Mouse (Mus musculus) midbrain, embryonic 13.5 days (tissue): Measurements from ENCODE around the gene Rora. TPM values are rescaled to one million over a fixed set of nuclear protein-coding genes. Genes with fewer than 3 reads are reported as not detected.

Experiments used
- ATAC-seq: fragments of 200-750 bp; cut with Nextera tagmentation; 2 replicates; pipeline ENCODE4 v1.8.0; 2017; ENCODE audit warnings: mild to moderate bottlenecking, moderate TSS enrichment, moderate library complexity
- H3K27ac ChIP-seq: fragments of 300-500 bp; sonication (generic); 2 replicates; pipeline ENCODE4 v1.5.1; 2015; ENCODE audit warnings: inconsistent platforms, mild to moderate bottlenecking, moderate library complexity
- H3K27me3 ChIP-seq: fragments of 300-500 bp; sonication (generic); 2 replicates; pipeline ENCODE4 v1.6.1; 2015; ENCODE audit warnings: mild to moderate bottlenecking, inconsistent platforms
- H3K36me3 ChIP-seq: fragments of 300-500 bp; sonication (generic); 2 replicates; pipeline ENCODE4 v1.6.1; 2015; ENCODE audit warnings: mild to moderate bottlenecking, inconsistent platforms
- H3K4me1 ChIP-seq: fragments of 300-500 bp; sonication (generic); replicated peaks from 2 replicates; pipeline ENCODE4 v1.6.1; 2015; ENCODE audit warnings: inconsistent platforms
- H3K4me2 ChIP-seq: fragments of 300-500 bp; sonication (generic); replicated peaks from 2 replicates; pipeline ENCODE4 v1.6.1; 2015; ENCODE audit warnings: moderate library complexity, mild to moderate bottlenecking, inconsistent platforms
- H3K4me3 ChIP-seq: fragments of 300-500 bp; sonication (generic); replicated peaks from 2 replicates; pipeline ENCODE4 v1.5.1; 2015; ENCODE audit warnings: mild to moderate bottlenecking, inconsistent platforms
- H3K9ac ChIP-seq: fragments of 300-500 bp; sonication (generic); replicated peaks from 2 replicates; pipeline ENCODE4 v1.6.1; 2015; ENCODE audit warnings: mild to moderate bottlenecking, inconsistent platforms
- H3K9me3 ChIP-seq: fragments of 300-500 bp; sonication (generic); 2 replicates; pipeline ENCODE4 v1.6.1; 2016; ENCODE audit warnings: mild to moderate bottlenecking, inconsistent platforms
- WGBS: fragments of 180-500 bp; shearing (Covaris S2); methylation state at CpG from one replicate; pipeline ENCODE4 v1.1.7; 2015; 5-methylcytosine and 5-hydroxymethylcytosine counted together
- polyA plus RNA-seq: library from polyadenylated mRNA; unstranded; fragments of >200 nt; fragmentation: Nextera tagmentation; extraction: Ambion mirVana; gene quantifications from 2 replicates; pipeline ENCODE4 v1.2.1, GENCODE M21; 2015

Gene Rora
- polyA plus RNA-seq, 1 experiment from 2014 or later = 21.0 TPM

- Histone ChIP-seq H3K4me3 (no peak overlapping the region), H3K36me3 (no peaks in the 10 kb centered on the region), H3K4me2 (no peak overlapping the region), H3K4me1 (peaks cover 9% of the 10 kb centered on the region), H3K27me3 (no peaks in the 10 kb centered on the region), H3K27ac (no peak overlapping the region), H3K9ac (no peak overlapping the region), H3K9me3 (no peaks in the 10 kb centered on the region)
- 70% methylated on average over 8 of the region's 8 CpGs for WGBS
- no peak for ATAC-seq
Observed at GRCm38 (mm10) chr9:69368071-69368470, 714.5 kb downstream of the Rora start.

- no peak overlapping the region for H3K4me3 ChIP-seq
- ATAC-seq = no peak
- H3K27me3 ChIP-seq = no peaks in the 10 kb centered on the region
- no peak overlapping the region for H3K9ac ChIP-seq
- no peaks in the 10 kb centered on the region for H3K9me3 ChIP-seq
- H3K27ac ChIP-seq = no peak overlapping the region
- H3K4me2 ChIP-seq = no peak overlapping the region
- H3K4me1 ChIP-seq = peaks cover 10% of the 10 kb centered on the region
- WGBS = 81% methylated on average over 11 of the region's 11 CpGs
- peaks cover 5% of the 10 kb centered on the region; the same call in 1 of the 2 replicates for H3K36me3 ChIP-seq
Observed at GRCm38 (mm10) chr9:69371046-69371724, 717.6 kb downstream of the Rora start.

DNA sequence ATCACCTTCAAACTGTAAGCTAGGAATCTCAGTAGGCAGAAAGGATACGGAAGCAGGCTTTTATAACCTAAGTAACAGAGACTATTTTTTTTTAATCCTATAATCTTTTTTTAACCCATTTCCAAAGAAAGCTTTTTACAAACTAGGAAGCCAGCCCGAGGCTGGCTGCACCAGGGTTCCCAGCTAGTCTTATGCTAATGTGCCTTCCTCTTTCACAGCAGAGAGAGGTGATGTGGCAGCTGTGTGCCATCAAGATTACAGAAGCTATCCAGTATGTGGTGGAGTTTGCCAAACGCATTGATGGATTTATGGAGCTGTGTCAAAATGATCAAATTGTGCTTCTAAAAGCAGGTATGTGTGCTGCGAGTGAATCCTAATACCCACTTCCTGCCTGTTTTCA is 719.3 kb downstream of the Rora start:
- H3K4me1 ChIP-seq = peaks cover 10% of the 10 kb centered on the region
- H3K4me2 ChIP-seq = no peak overlapping the region
- ATAC-seq = no peak
- H3K4me3 ChIP-seq = no peak overlapping the region
- peaks cover 11% of the 10 kb centered on the region for H3K36me3 ChIP-seq
- no peaks in the 10 kb centered on the region for H3K9me3 ChIP-seq
- no peak overlapping the region for H3K9ac ChIP-seq
- 22% methylated on average over 4 of the region's 4 CpGs for WGBS
- H3K27me3 ChIP-seq = no peaks in the 10 kb centered on the region
- H3K27ac ChIP-seq = no peak overlapping the region

DNA sequence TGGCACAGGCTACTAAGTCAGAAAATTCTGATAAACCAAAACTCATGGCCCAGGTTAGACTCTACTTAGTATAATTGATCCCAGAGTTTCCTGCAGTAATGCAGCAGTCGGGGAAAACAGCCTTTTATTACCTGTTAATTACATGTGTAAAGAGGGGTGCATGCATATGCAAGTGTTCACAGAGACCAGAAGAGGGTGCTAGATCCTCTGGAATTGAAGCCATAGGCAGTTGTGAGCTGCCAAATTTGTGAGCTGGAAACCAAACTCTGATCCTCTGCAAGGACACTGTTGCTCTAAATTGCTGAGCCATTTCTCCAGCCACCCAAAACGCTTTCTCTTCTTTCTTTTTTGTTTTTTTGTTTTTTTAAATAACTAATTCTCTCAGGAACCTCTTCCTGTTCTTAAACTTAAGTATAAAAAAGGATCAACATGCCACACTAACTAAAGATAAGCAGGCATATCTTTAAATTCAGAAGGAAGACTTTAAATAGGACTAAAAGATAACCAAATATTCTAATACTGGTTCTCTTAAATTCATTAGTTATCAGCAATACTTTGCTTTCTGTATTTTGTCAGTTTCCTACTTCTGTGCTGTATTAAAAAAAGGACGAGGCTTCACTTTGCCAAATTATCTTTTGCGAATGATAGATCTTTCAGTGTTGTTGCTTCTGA is 723.5 kb downstream of the Rora start:
- H3K9ac ChIP-seq = no peak overlapping the region

GRCm38 (mm10) chr9:69377654-69378045 is 724.1 kb downstream of the Rora start:
- WGBS = 91% methylated on average over 3 of the region's 3 CpGs
- H3K36me3 ChIP-seq = peaks cover 11% of the 10 kb centered on the region
- H3K4me1 ChIP-seq = peaks cover 6% of the 10 kb centered on the region
- ATAC-seq = no peak
- H3K4me2 ChIP-seq = no peak overlapping the region
- no peaks in the 10 kb centered on the region for H3K9me3 ChIP-seq
- no peak overlapping the region for H3K9ac ChIP-seq
- no peaks in the 10 kb centered on the region for H3K27me3 ChIP-seq
- H3K27ac ChIP-seq = no peak overlapping the region
- H3K4me3 ChIP-seq = no peak overlapping the region

More for the DNA sequence above, 723.5 kb downstream of the Rora start:
- H3K4me2 ChIP-seq = no peak overlapping the region
- peaks cover 11% of the 10 kb centered on the region for H3K36me3 ChIP-seq
- H3K4me3 ChIP-seq = no peak overlapping the region
- WGBS = 91% methylated on average over 4 of the region's 4 CpGs
- no peaks in the 10 kb centered on the region for H3K9me3 ChIP-seq
- no peak overlapping the region for H3K27ac ChIP-seq
- no peaks in the 10 kb centered on the region for H3K27me3 ChIP-seq
- no peak for ATAC-seq
- peaks cover 10% of the 10 kb centered on the region for H3K4me1 ChIP-seq

GRCm38 (mm10) chr9:69380546-69380945 is 727.0 kb downstream of the Rora start:
- no peak overlapping the region for H3K9ac ChIP-seq
- WGBS = 71% methylated on average over 1 of the region's 1 CpGs
- H3K9me3 ChIP-seq = no peaks in the 10 kb centered on the region
- no peak for ATAC-seq
- H3K4me3 ChIP-seq = no peak overlapping the region
- H3K4me2 ChIP-seq = no peak overlapping the region
- H3K27me3 ChIP-seq = no peaks in the 10 kb centered on the region
- H3K4me1 ChIP-seq = 0 out of 2 replicates have a peak, but pooled peaks cover 3% of the 10 kb centered on the region
- peaks cover 8% of the 10 kb centered on the region for H3K36me3 ChIP-seq
- no peak overlapping the region for H3K27ac ChIP-seq

GRCm38 (mm10) chr9:69381741-69382140 is 728.2 kb downstream of the Rora start:
- Histone ChIP-seq H3K4me2 (no peak overlapping the region), H3K27me3 (no peaks in the 10 kb centered on the region), H3K36me3 (peaks cover 3% of the 10 kb centered on the region), H3K27ac (no peak overlapping the region), H3K9ac (no peak overlapping the region), H3K9me3 (no peaks in the 10 kb centered on the region), H3K4me3 (no peak overlapping the region), H3K4me1 (0 out of 2 replicates have a peak, but pooled peaks cover 3% of the 10 kb centered on the region)
- no peak for ATAC-seq
- 64% methylated on average over 7 of the region's 7 CpGs for WGBS

- Histone ChIP-seq H3K4me3 (no peak overlapping the region), H3K27ac (no peak overlapping the region), H3K27me3 (no peaks in the 10 kb centered on the region), H3K9ac (no peak overlapping the region), H3K4me2 (no peak overlapping the region), H3K36me3 (no peaks in the 10 kb centered on the region), H3K9me3 (no peaks in the 10 kb centered on the region), H3K4me1 (0 out of 2 replicates have a peak, but pooled peaks cover 3% of the 10 kb centered on the region)
- ATAC-seq = no peak
- WGBS = 92% methylated on average over 17 of the region's 17 CpGs
Observed at GRCm38 (mm10) chr9:69384475-69384874, 730.9 kb downstream of the Rora start.

DNA sequence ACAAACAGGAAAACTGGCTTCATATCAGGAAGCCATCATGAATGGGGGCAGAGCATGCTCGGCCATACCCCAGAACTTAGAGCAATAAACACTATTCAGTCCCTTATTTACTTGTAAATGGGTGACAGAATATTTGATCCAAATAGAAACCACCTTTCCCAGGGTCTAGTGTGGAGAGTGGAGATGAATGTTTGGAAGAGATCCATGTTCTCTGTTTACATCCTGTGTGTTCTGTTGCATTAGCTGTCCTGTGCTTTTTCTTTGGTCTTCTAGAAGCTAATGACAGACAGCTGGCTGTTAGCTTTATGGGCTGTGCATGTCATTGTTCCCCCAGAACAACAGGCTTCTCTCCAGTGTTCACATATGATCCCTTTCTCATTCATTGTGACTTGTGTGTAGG is 731.3 kb downstream of the Rora start:
- Histone ChIP-seq H3K9me3 (no peaks in the 10 kb centered on the region), H3K27ac (no peak overlapping the region), H3K4me2 (no peak overlapping the region), H3K9ac (no peak overlapping the region), H3K4me3 (no peak overlapping the region), H3K36me3 (no peaks in the 10 kb centered on the region), H3K27me3 (no peaks in the 10 kb centered on the region), H3K4me1 (0 out of 2 replicates have a peak, but pooled peaks cover 3% of the 10 kb centered on the region)
- WGBS = 84% methylated on average over 1 of the region's 1 CpGs
- ATAC-seq = no peak

DNA sequence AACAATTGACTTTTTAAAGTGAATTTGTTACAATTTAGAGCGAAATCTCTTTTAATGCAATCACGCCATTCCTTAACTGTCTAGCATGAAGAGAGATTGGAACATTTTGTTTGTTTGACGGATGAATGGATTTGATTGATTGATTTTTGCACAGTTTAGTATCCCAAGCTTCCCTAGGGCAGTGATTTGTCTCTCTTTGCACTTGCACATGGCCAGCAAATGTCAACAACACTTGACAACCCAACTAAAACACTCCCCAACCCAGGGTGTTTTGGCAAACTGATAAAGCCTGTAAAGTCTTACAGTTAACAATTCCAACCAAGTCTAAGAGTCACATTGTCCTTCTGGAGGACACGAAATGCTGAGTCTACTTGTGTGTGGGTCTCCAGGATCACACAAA is 733.7 kb downstream of the Rora start:
- H3K4me3 ChIP-seq = no peak overlapping the region
- WGBS = 89% methylated on average over 4 of the region's 4 CpGs
- no peak overlapping the region for H3K9ac ChIP-seq
- no peak overlapping the region for H3K27ac ChIP-seq
- no peaks in the 10 kb centered on the region for H3K9me3 ChIP-seq
- ATAC-seq = no peak
- no peak overlapping the region for H3K4me2 ChIP-seq
- H3K36me3 ChIP-seq = no peaks in the 10 kb centered on the region
- no peaks in the 10 kb centered on the region for H3K27me3 ChIP-seq
- H3K4me1 ChIP-seq = 0 out of 2 replicates have a peak, but pooled peaks cover 3% of the 10 kb centered on the region

DNA sequence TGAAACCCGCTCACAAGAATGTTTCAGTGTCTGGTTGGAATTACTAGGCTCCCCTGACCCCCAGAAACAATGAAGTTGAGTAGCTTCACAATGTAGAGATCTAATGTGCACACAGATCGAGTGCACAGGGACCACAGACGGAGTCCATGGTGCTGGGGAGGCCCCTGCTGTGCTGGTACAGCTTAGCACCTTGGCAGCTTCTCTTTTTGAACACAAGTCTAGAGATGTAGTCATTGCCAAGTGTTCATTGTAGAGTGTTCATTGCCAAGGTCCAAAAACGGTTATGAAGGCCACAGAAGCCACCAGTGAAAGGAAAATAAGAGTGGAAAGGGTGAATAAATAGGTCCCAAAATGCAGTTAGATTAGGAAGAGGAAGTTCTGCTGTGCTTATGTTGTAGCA is 737.0 kb downstream of the Rora start:
- ATAC-seq = no peak
- WGBS = 72% methylated on average over 4 of the region's 4 CpGs

DNA sequence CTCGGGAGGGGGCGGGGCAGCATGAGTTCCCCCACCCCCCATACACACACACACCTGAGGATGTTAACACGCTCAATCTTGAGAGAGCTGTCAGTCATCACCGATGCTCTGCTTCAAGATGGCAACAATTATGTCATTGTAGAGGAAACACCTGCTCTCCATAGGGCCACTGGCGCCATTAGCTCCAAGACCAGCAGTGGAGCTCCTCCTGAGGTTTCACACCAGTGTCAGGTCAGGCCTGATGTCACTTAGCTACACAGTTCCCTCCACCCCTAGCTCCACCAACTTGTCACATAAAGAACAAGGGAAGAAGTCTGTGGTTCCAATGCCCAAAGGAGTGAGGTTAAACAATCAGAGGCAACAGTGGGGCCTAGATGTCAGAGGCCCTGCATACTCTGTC is 740.6 kb downstream of the Rora start:
- Histone ChIP-seq H3K9me3 (no peaks in the 10 kb centered on the region), H3K9ac (no peak overlapping the region), H3K36me3 (no peaks in the 10 kb centered on the region), H3K4me3 (no peak overlapping the region), H3K27me3 (no peaks in the 10 kb centered on the region), H3K4me1 (peaks cover 10% of the 10 kb centered on the region), H3K27ac (no peak overlapping the region), H3K4me2 (no peak overlapping the region)
- 93% methylated on average over 5 of the region's 5 CpGs for WGBS
- no peak for ATAC-seq

More for the DNA sequence above, 737.0 kb downstream of the Rora start:
- H3K9ac ChIP-seq = no peak overlapping the region
- no peaks in the 10 kb centered on the region for H3K36me3 ChIP-seq
- H3K27ac ChIP-seq = no peak overlapping the region
- H3K4me1 ChIP-seq = no peaks in the 10 kb centered on the region
- no peaks in the 10 kb centered on the region for H3K9me3 ChIP-seq
- H3K27me3 ChIP-seq = no peaks in the 10 kb centered on the region
- H3K4me2 ChIP-seq = no peak overlapping the region
- H3K4me3 ChIP-seq = no peak overlapping the region
